Mouse (Mus musculus): Measurements from ENCODE around the gene Ripor2.

The Ripor2 gene

DNA sequence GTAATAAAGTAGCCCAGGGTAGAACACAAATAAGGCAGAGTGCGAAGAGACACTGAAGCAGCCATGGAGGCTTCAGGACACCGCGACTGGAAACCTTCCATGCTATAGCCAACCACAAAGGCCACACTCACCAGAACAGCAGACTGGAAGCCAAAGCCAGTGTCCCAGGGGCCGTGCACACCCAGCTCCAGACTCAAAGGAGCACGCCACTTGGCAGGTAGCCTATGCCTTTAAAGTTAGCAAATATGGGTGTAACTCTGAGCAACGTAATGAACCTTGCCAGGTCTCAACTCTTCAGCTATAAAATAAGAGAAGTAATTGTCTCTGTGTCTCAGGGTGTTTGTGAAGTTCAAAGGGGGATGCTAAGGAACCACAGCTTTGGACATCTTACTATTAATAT is 2.9 kb downstream of the Ripor2 start:
- DNase-seq: no peak

DNA sequence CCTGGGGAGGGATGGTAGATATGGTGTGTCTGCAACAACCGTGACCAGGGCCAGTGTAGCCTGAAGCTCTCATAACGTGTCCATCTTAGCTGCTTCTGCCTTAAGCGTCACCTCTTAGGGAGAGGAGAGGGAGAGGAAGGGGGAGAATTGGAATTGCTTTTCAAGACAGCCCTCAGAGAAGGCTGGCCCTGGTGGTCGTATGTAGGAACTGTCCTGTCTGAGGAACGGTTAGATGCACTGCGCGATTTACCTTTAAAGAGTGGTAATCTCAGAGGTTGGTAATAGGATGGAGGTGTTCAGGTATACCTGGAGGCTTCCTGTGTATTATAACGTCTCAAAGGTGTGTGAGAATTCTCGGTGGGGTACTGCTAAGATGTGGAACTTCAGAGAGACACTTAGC is 3.4 kb downstream of the Ripor2 start:
- no peak for DNase-seq

DNA sequence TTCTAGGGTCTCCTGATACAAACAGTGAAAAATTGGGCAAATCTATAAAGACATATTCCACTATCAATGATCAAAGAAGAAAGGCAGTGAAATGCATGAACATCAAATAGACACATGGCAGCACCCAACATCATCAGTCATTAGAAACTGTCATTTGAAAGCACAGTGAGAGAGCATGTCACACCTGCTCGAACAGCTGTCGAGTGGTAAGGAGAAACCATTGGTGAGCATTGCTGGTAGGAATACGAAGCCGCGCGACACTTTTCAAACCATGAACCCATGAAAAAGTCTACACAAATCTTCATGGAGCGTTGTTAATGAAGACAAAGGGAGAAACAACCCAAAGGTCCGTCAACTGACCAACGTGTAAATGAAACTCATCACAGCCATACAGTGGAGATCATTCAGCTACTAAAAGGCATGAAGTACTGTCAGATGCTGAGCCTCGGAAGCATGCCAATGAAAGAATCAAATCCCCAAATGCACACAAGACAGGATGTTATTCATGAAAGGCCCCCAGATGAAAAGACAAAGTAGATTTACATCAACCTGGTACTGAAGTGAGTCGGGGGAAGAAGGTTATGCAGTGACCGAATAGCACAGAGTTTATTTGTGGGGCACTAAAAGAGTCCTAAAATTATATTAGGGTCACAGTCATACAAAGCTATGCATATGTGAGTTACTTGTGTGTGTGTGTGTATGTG is 5.4 kb downstream of the Ripor2 start:
- no peak for DNase-seq

DNA sequence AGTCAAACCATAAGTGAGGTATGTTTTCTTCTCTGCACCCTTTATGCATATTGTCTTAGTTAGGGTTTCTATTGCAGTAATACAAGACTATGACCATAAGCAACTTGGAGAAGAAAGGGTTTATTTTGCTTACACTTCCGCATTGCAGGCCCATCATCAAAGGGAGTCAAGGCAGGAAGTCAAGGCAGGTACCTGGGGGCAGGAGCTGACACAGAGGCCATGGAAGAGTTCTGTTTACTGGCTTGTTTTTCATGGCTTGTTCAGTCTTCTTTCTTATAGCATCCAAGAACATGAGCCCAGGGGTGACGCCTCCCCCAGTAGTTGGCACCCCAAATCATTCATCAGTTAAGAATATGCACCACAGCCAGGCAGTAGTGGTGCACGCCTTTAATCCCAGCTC is 6.6 kb downstream of the Ripor2 start:
- no peak for DNase-seq

DNA sequence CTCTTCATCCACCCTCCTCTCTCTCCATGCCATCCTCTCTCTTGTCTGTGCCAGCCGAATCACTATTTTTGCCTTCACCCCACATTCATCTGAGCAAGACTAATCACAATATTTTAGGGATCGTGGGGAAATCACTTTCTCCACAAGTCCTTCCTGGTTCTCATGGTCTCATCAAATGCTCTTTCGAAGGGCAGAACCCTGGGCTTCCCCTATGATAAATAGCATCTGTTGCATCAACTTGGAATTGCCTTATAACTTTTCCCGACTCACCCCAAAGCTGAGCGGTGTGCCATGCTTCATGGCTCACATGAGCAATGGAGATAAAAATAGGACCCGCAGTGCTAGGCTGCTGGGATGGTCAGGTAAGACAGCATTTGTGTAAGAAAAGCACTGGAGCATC is 9.7 kb downstream of the Ripor2 start:
- no peak for DNase-seq

DNA sequence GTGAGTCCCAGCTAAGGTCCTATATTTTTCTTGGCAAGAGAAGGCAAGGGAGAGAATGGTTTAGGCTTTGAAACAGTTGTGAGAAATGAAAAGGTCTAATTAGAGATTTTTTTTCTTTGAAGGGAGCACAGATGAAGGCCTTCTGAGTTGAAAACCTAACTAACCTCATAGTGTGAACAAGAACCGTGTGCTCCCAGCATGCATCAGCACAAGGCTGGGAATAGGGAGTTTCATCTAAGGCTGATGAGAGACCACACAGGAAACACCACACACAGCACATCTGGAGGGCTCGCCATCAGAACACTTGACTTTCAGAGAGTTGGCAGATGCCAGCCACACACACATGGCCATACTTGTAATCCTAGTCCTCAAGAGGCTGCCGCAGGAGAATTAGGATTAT is 12.3 kb downstream of the Ripor2 start:
- DNase-seq: no peak

DNA sequence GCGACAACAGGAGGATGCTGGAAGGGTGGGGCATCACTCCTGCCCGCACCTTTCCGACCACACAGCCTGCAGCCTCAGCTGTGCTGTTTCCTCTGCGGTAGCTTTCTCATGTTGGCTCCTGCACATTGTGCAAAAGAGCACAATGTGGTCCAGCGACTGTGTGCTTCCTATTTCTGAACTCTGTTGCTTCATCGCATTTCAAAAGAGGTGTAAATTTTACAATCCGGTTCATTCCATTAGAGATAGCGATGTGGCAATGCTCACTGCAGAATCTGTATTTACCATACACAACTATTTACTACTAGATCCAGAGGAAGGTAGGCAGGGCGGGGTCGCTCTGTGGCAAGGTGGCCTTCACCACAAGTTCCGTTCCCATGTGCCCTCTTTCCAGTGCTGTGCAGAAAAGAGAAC is 17.6 kb downstream of the Ripor2 start:
- no peak for DNase-seq

DNA sequence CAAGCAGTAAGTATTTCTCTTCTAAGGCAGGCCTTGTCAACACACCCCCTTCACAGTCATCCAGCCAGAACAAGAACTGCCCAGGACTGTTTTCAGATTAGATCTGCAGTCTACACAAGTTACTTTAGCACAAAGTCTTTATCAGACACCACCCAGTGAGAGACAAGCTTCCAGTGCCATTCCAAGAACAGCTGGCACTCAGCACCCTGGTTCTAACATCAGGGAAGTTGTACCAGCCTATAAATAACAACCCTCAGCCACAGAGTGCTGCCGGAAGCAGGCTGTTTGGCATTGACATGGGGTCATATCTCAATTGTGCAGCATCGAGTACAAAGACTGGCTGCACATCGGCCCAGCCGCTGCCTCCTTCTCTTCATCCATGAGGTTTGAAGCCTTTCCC is 21.0 kb downstream of the Ripor2 start:
- DNase-seq: no peak

DNA sequence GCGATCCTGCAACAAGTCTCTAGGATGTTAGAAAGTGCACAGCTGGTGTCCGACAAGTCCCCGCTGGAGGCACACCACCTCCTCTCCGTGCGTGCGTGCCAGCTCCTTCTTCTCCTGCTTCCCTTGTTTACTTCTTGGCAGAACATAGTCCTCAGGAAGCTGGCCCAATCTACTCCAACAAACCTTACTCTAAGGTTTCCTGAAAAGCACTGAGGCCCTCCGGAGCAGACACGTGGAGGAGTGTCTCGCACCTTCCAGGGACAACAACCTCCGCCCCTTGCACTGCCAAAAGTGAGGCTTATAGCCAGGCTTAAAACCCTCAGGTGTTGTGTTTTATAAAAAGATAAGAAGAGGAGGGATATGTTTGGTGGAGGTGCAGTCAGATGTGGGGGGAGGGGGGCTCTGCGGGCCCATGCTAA is 21.6 kb downstream of the Ripor2 start:
- DNase-seq: no peak

DNA sequence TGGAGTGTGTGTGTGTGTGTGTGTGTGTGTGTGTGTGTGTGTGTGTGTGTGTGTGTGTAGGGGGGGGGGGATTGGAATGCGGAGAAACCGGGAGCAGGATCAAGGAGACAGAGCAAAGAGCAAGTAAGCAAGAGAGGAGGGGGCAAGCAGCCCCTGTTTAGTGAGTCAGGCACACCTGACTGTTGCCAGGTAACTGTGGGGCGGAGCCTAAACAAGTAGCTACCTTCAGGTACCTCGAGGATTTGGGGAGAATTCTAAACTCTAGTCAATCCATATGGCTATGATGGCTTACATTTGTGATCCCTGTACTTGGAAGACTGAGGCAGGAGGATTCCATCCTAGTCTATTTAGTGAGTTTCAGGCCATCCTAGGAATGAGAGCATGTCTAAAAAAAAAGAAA is 22.1 kb downstream of the Ripor2 start:
- no peak for DNase-seq

DNA sequence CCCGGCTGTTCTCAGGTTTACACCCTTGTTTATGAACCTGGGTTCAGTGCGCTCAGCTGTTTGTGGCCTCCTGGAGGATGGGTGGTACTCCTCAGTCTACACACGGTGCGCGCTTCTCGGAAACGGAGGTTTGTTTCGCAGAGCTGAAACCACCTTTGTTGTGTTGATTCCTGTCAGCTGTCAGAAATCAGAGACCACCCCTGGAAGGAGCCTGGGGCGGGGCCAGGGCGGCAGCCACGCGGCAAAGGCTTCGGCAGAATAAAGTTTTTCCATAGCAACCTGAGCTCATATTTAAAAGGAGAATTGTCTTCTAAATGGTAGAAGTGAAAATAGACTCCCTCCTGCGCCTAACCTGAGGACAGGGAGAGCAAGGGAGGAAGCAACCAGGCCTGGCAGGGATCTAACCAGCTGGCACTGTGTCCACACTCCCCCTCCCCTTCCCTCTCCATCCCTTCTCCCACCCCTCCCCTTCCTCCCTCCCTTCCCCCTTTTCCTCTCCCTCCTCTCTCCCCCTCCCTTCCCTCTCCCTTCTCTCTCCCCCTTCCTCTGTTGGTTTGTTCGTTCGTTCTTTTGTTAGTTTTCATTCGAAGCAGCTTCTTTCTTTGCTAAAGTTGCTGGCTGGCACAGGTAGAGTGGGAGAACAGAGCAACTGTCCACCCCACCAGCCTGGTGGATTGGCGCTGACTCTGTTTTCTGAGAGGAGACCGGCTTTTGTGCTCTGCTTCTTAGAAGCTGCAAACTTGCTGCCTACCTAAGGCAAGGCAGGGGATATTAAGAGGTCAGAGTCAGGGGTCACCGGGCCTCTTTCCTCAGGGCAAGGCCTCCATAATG is 23.0 kb downstream of the Ripor2 start:
- no peak for DNase-seq

DNA sequence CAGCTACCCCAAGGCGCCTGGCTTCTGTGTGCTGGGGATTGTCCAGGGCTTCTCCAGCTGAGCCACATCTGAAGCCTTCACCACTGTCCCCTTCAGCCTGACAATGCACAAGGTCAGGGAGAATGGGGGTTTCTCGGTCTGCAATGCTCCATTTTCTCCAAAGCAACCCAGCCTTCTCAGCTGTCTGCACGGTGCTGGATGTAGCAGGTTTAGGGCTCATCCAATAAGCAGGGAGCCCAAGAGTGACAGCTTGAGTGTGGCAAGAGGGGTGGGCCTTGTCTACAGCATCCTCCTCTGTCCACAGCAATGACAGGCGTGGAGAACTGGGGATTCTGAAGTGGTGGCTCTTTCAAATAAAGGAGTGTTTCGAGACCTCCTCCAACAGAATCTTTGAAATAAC is 23.8 kb downstream of the Ripor2 start:
- no peak for DNase-seq

DNA sequence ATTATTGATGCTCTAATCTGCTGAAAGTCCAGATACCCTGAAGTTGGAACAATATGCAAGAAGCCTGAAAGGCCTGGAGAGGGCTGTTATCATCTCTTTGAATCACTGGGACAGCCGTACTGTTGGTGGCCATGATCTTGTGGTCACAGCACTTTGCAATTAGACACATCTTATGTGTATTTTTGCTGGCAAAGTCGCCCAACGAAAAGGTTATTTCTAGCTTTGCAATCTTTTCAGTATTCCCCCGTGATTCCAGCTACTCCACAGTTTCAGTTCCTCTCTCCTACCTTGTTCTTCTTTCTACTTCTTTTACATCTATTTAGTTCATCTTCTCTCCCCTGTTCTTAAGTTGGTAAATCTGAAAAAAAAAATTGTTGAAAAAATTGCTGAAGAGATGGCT is 26.0 kb downstream of the Ripor2 start:
- DNase-seq: no peak

DNA sequence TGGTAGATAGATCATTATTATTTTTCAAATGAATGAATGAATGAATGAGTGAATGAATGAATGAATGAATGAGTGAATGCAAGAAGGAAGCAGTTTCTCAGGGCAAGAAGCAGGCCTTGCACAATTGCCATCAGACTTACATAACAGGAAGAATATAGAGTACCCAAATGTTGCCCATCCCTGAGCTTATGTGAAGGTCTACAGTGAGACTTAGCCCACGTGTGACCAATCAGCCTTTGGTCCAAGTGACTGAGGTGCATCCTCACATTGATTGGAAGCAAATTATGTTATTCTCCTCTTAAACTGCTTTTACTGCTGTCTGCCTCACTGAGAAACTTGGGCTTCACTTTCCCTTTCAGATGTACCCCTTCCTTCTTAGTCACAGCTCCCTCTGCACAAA is 26.7 kb downstream of the Ripor2 start:
- DNase-seq: no peak

DNA sequence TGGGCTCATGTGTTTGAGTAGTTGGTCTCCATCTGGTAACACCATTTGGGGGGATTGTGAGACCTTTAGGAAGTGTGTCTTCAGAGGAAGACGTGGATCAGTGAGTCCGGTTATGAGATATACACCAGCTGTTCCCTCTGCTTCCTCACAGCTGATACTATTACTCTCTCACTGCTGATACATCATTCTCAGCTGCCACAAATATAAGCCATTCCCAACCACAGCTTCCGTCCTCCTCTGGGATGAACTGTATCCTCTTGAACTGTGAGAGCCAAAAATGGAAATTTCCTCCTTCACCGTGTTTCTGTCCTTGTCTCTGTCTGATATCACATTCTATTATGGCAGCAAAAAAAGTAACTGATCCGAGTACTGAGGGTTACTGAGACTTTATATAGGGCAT is 28.9 kb downstream of the Ripor2 start:
- DNase-seq: no peak

DNA sequence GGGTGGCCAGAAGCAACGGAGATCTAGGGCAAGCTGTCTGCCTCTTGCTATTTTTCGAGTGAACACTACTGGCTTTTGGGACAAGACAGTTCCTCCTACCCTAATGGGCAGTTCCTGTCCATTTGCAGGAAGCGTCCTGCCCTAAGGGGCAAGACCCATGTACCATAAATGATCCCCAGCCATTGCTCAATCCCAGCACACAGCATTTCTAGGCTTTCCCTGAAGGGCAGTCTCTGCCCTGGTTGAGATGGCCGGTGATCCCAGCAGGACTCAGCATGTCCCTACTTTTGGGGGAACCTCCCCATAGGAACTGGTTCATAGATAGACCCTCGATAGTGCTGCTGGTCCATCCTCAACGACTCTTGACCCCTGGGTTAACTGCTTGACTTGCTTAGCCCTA is 31.0 kb downstream of the Ripor2 start:
- no peak for DNase-seq

DNA sequence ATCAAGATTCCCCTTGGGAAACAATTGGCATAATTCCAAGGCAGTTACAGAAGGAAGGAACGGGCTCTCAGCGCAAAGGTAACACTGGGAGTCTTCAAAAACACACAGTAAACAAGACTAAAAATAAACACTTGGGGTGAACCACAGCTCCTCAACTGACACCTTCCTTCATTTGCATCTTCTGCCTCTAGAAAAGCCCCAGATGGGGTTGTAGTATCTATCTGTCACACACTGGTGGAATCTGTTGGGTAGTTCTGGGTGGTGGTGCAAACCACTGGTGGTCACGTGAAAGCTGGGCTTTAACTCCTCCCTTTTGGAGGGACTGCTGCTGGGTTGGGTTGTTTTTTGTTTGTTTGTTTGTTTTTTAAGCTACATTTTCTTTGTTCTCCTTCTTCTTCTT is 31.4 kb downstream of the Ripor2 start:
- no peak for DNase-seq

DNA sequence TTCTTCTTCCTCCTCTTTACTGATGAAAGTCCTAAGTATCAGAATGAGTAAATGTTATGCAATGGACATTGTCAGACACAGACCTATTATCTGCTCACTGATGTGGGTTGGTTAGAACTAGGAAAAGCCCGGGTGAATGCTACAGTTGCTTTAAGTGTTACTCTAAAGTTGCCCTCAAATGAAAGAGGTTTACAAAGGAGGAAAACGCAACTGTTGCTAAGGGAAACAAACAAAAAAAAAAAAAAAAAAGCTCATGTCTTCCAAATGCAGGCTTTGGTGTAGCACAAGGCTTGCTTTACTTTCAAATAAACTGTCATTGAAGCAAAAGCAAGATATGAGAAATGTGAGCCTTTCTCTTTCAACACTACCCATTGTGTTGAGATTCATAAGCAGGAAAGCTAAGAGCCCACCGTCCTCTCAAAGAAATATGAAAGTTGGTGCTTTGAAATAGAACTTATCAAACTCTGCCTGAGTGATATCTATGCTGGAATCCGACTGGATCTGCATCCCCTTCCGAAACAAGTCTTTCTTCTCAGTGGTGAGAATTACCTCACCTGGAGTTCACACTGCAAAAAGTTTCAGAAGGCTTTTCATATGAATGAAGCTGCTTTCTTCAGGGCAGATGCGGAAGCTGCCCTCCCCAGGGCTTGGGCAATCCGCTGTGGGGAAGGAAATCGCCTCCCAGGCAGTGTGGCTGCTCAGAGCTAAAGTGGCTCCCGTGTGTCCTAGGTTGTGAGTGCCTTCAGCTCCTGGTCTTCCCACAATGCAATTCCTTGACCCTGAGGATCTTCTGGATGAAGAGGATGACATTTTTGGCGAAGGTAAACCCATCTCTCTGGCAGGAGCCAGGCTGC is 32.2 kb downstream of the Ripor2 start:
- no peak for DNase-seq

DNA sequence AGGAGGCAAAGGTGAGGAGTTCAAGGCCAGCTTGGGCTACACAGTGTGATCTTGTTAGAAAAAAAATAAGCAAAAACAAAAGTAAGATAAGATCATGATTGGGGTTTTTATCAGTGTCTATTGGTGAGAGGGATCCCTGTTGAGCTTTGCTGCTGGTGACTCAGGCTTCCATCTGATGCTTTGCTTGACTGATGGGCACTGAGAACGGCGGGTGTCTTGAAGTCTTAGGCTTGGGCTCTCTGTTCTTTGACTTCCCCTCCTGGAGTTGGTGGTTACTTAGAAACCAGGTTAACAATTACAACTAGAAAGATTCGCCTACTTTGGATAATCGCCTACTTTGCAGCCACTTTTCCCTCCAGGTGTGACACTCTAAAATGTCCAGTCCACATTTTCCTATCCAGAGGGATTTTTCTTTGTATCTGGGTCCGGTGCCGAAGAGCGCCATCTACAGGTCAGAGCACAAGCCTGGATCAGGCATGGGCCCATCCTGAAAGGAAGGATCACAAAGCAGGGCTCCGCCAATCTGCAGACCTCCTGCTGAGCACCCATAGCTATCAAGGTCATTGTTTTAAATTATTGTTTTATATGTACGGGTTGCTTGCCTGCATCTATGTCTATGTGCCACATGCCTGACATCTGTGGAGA is 34.1 kb downstream of the Ripor2 start:
- DNase-seq: no peak

DNA sequence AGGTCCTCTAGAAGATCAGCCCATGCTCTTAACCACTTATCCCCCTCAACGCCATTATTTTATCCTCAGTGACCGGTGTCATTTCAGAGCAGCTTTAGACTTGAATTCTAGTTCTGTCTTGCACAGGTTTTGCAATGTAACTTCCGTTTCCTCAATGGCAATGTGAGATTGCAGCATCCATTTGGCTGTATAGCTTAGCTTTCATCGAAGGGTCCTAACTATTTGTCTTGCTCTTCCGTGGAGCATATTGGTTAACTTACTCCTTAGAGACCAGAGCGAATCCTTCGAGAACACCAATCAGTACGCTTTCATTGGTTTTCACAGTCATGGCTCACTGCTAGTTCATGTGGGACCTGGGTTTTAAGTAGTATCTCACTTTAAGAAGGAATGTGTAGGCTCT is 34.7 kb downstream of the Ripor2 start:
- no peak for DNase-seq

DNA sequence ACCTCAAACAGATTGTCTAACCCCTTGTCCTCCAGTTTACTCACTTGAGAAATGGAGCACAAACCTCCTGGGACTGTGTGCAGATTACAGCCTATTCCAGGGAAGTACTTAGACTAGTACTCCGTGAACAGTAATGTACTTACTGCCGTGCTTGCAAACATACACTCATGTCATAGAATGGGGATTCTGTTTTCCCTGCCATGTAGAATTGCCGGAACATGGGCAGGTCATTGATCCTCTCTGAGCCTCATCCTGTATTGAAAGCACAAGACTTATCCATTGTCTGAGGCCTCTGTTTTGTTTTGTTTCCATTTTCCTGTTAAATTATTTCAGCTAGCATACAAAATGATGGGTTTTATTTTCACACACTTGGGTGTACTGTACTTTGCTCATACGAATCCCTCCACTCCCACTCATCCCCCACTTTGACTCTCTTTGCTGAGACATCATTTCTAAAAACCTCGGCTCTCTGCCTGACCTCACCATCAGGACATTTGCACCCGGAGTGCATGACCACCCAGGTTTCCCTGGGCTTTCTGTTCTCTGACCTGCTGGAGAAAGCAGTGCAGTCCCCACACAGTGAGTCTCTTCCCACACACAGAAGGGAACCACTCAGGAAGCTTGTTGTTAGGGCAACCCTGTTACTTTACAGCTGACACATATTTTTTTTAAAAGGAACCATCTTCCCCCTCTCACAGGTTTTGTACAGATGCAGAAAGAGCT is 35.2 kb downstream of the Ripor2 start:
- no peak for DNase-seq

DNA sequence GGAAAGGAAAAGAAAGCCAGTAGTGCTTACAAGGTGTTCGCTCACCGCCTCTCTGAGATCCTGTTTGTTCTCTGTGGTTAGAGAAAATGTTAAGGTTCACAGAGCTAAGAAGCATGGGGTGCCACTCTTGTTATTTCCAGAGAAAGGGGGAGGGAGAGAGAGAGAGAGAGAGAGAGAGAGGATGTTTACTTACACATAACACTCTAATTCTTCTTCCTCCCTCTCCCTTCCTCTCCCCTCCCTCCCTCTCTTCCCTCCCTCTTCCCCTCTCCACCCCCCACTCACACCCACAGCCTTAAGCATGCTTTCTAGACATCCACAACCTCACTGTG is 35.8 kb downstream of the Ripor2 start:
- DNase-seq: no peak

DNA sequence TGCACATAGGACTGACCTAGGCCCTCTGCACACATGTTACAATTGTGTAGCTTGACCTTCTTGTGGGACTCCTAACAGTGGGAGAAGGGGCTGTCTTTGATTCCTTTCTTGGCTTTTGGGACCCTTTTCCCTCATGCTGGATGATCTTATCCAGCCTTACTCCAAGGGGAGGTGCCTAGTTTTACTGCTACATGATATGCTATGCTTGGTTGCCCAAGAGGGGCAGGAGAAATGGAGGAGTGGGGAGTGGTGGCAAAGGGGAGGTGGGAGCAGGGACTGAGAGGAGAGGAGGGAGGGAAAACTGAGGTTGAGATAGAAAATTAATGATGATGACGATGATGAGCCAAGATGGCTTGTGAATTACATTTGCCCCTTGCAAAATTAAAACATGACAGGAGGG is 37.7 kb downstream of the Ripor2 start:
- no peak for DNase-seq

All from cerebellum, postnatal 36 days (tissue).